Mouse (Mus musculus): ENCODE measurements around the gene Wfdc2. TPM values are rescaled to one million over a fixed set of nuclear protein-coding genes. Genes with fewer than 3 reads are reported as not detected.

The Wfdc2 gene
- polyA plus RNA-seq, 1 experiment from 2014 or later, result 1,354 TPM

DNA sequence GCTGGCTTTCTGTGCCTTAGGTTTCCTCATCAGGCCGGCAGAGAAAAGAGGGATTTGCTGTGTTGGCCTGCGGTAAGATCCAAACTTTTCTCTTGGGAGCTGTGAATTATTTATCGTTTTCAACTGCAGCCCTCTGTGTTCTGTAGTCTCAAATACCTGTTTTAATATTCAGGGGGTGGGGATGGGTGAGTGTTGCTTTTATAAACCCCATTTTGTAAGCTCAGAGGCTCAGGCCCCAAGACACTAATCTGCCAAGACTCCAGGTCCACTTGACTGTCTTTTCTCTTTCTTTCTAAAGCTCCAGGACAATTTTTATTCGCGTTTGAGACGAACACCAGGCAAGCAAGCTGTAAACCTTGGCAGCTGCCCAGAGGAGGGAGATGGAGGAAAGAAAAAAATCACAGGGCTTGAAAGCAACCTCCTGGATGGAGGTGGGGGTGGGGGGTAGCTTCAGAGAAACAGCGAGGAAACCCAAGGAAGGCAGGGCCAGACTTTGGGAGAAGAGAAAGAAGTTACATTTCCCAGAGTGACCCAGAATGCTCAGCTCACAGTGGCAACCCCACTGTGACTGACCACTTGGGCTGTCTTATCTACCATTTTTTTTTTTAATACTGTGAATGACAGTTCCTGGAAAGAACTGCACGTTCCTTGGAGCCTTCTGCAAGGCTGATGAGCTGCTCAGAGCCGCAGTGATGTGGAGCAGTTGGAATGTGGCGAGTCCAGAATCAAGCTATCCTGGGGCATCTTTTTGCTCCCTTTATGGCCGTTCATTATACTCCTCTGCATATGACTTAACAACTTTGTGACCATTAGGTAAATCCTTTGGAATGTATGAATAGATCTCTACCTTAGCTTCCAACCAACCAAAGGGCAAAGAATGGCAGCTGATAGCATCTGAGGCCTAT lies 43.7 kb upstream of the Wfdc2 start:
- no peaks in the 10 kb centered on the region for H3K27me3 ChIP-seq (replicated peaks; ENCODE audit: insufficient read depth, low read length)
- no peak overlapping the region for H3K27ac ChIP-seq (ENCODE audit: low read length)
- WGBS, result 46% methylated on average over 11 of the region's 11 CpGs
- no peaks in the 10 kb centered on the region for H3K4me1 ChIP-seq (ENCODE audit: insufficient read depth, low read depth, low read length)
- no peaks in the 10 kb centered on the region for H3K36me3 ChIP-seq (ENCODE audit: insufficient read depth, low read length)
- no peak overlapping the region for H3K9ac ChIP-seq (replicated peaks; ENCODE audit: low read depth)
- H3K9me3 ChIP-seq (ENCODE audit: low read length), result no peaks in the 10 kb centered on the region
- no peak overlapping the region for H3K4me2 ChIP-seq (replicated peaks; ENCODE audit: low read depth, low read length)
- no peak for DNase-seq (ENCODE audit: low spot score)
- H3K4me3 ChIP-seq (ENCODE audit: low read depth, low read length), result no peak overlapping the region
- TF ChIP-seq EP300 (IDR thresholded peaks at IDR 0.05) (no peak), CTCF (IDR thresholded peaks at IDR 0.05) (no peak)
- ATAC-seq, result no peak

- H3K9me3 ChIP-seq (ENCODE audit: low read length), result no peaks in the 10 kb centered on the region
- H3K27me3 ChIP-seq (replicated peaks; ENCODE audit: insufficient read depth, low read length), result no peaks in the 10 kb centered on the region
- DNase-seq (ENCODE audit: low spot score) (no peak), ATAC-seq (no peak)
- H3K27ac ChIP-seq (ENCODE audit: low read length), result no peak overlapping the region
- TF ChIP-seq EP300 (IDR thresholded peaks at IDR 0.05) (no peak), CTCF (IDR thresholded peaks at IDR 0.05) (no peak)
- no peak overlapping the region for H3K4me3 ChIP-seq (ENCODE audit: low read depth, low read length)
- H3K4me1 ChIP-seq (ENCODE audit: insufficient read depth, low read depth, low read length), result no peaks in the 10 kb centered on the region
- no peaks in the 10 kb centered on the region for H3K36me3 ChIP-seq (ENCODE audit: insufficient read depth, low read length)
- no peak overlapping the region for H3K9ac ChIP-seq (replicated peaks; ENCODE audit: low read depth)
- no peak overlapping the region for H3K4me2 ChIP-seq (replicated peaks; ENCODE audit: low read depth, low read length)
- 75% methylated on average over 6 of the region's 6 CpGs for WGBS
Measured at GRCm38 (mm10) chr2:164519171-164519526, 43.1 kb upstream of the Wfdc2 start.

- peak; percentile 68 for ATAC-seq
- Histone ChIP-seq H3K36me3 (ENCODE audit: insufficient read depth, low read length) (no peaks in the 10 kb centered on the region), H3K27ac (ENCODE audit: low read length) (no peak overlapping the region), H3K9me3 (ENCODE audit: low read length) (no peaks in the 10 kb centered on the region), H3K9ac (replicated peaks; ENCODE audit: low read depth) (no peak overlapping the region), H3K4me3 (ENCODE audit: low read depth, low read length) (no peak overlapping the region), H3K27me3 (replicated peaks; ENCODE audit: insufficient read depth, low read length) (no peaks in the 10 kb centered on the region), H3K4me2 (replicated peaks; ENCODE audit: low read depth, low read length) (no peak overlapping the region), H3K4me1 (ENCODE audit: insufficient read depth, low read depth, low read length) (no peaks in the 10 kb centered on the region)
- 10% methylated on average over 3 of the region's 3 CpGs for WGBS
- TF ChIP-seq CTCF (IDR thresholded peaks at IDR 0.05), result peak; percentile 95
- TF ChIP-seq EP300 (IDR thresholded peaks at IDR 0.05), result no peak
- peak; percentile 89 for DNase-seq (ENCODE audit: low spot score)
Measured at GRCm38 (mm10) chr2:164520782-164521181, 41.4 kb upstream of the Wfdc2 start.

- ATAC-seq (peak; percentile 49), DNase-seq (ENCODE audit: low spot score) (peak; percentile 67)
- H3K27ac ChIP-seq (ENCODE audit: low read length), result 0 out of 2 replicates have a peak overlapping the region, but pooled peaks have one; percentile 54
Measured at GRCm38 (mm10) chr2:164521841-164522240, 40.4 kb upstream of the Wfdc2 start.

GRCm38 (mm10) chr2:164522280-164522679 lies 39.9 kb upstream of the Wfdc2 start:
- Histone ChIP-seq H3K4me2 (replicated peaks; ENCODE audit: low read depth, low read length) (peak overlapping the region; percentile 23; the same call in 1 of the 2 replicates), H3K4me3 (ENCODE audit: low read depth, low read length) (no peak overlapping the region), H3K9ac (replicated peaks; ENCODE audit: low read depth) (no peak overlapping the region), H3K27ac (ENCODE audit: low read length) (peak overlapping the region; percentile 39; the same call in 1 of the 2 replicates), H3K9me3 (ENCODE audit: low read length) (no peaks in the 10 kb centered on the region), H3K27me3 (replicated peaks; ENCODE audit: insufficient read depth, low read length) (no peaks in the 10 kb centered on the region), H3K4me1 (ENCODE audit: insufficient read depth, low read depth, low read length) (no peaks in the 10 kb centered on the region), H3K36me3 (ENCODE audit: insufficient read depth, low read length) (no peaks in the 10 kb centered on the region)
- WGBS, result 21% methylated on average over 8 of the region's 8 CpGs
- TF ChIP-seq EP300 (IDR thresholded peaks at IDR 0.05) (no peak), CTCF (IDR thresholded peaks at IDR 0.05) (no peak)
- DNase-seq (ENCODE audit: low spot score) (peak; percentile 22), ATAC-seq (0 out of 2 replicates have a peak, but pooled peaks have one; percentile 39)

More at GRCm38 (mm10) chr2:164521841-164522240, 40.4 kb upstream of the Wfdc2 start:
- Histone ChIP-seq H3K4me1 (ENCODE audit: insufficient read depth, low read depth, low read length) (no peaks in the 10 kb centered on the region), H3K36me3 (ENCODE audit: insufficient read depth, low read length) (no peaks in the 10 kb centered on the region), H3K4me3 (ENCODE audit: low read depth, low read length) (no peak overlapping the region), H3K9me3 (ENCODE audit: low read length) (no peaks in the 10 kb centered on the region), H3K27me3 (replicated peaks; ENCODE audit: insufficient read depth, low read length) (no peaks in the 10 kb centered on the region), H3K4me2 (replicated peaks; ENCODE audit: low read depth, low read length) (peak overlapping the region; percentile 23; the same call in 1 of the 2 replicates), H3K9ac (replicated peaks; ENCODE audit: low read depth) (no peak overlapping the region)
- WGBS, result 15% methylated on average over 11 of the region's 11 CpGs
- no peak for TF ChIP-seq EP300 (IDR thresholded peaks at IDR 0.05)
- no peak for TF ChIP-seq CTCF (IDR thresholded peaks at IDR 0.05)

- H3K4me3 ChIP-seq (ENCODE audit: low read depth, low read length), result no peak overlapping the region
- no peaks in the 10 kb centered on the region for H3K4me1 ChIP-seq (ENCODE audit: insufficient read depth, low read depth, low read length)
- H3K9ac ChIP-seq (replicated peaks; ENCODE audit: low read depth), result no peak overlapping the region; the same call in 1 of the 2 replicates
- no peak overlapping the region for H3K27ac ChIP-seq (ENCODE audit: low read length)
- ATAC-seq, result peak; percentile 52
- TF ChIP-seq CTCF (IDR thresholded peaks at IDR 0.05) (no peak), EP300 (IDR thresholded peaks at IDR 0.05) (no peak)
- no peaks in the 10 kb centered on the region for H3K36me3 ChIP-seq (ENCODE audit: insufficient read depth, low read length)
- 73% methylated on average over 10 of the region's 10 CpGs for WGBS
- H3K27me3 ChIP-seq (replicated peaks; ENCODE audit: insufficient read depth, low read length), result no peaks in the 10 kb centered on the region
- DNase-seq (ENCODE audit: low spot score), result peak; percentile 27
- no peak overlapping the region for H3K4me2 ChIP-seq (replicated peaks; ENCODE audit: low read depth, low read length)
- H3K9me3 ChIP-seq (ENCODE audit: low read length), result no peaks in the 10 kb centered on the region
Measured at GRCm38 (mm10) chr2:164523301-164523773, 38.9 kb upstream of the Wfdc2 start.

Data from lung, postnatal 0 days (tissue).